In the genomic region with DNA sequence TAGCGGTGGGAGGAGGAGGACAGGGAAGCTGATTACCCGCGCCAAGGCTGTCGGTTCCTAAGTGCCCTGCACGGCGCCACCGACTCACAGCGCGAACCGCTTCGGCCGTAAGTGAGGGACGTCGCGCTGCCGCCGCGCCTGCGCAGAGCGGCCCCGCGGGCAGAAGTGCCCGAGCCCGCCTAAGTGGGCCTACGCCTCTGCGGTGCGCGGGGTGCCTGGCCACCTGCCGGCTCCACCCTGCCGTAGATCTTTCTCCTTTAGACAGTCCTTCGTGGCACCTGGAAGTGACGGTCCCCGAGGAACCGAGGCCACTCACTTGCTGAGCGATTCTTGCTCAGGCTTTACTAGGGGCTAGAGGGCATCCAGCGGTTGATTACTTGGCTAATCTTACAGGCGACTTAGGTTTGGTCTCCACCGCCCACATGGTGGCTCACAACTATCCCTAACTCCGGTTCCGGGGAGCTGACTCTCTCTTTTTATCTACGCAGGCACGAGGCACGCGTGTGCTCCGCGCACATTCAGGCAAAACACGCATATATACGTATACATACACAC, we compare ENCODE assay signal across 8 mouse cellular contexts. TPM values are rescaled to one million over a fixed set of nuclear protein-coding genes. Genes with fewer than 3 reads are reported as not detected.
DNase-seq lines count a peak whose midpoint lies in the region; ATAC-seq and TF ChIP-seq lines count a peak whose summit lies in the region.

No protein-coding gene starts in this region.

- peaks cover 4% of the 10 kb centered on the region; the same call in 1 of the 2 replicates for H3K4me1 ChIP-seq in forebrain, embryonic 14.5 days (ENCODE audit: control insufficient read depth, insufficient read depth, low read length)
- H3K4me1 ChIP-seq in liver, postnatal 0 days (ENCODE audit: insufficient read depth), result peaks cover 10% of the 10 kb centered on the region
- peaks cover 25% of the 10 kb centered on the region for H3K4me1 ChIP-seq in neural tube, embryonic 13.5 days (replicated peaks)

- H3K4me3 ChIP-seq in forebrain, embryonic 14.5 days (ENCODE audit: low read depth, low read length), result peak overlapping the region; percentile 58
- peak overlapping the region; percentile 87 for H3K4me3 ChIP-seq in liver, postnatal 0 days (ENCODE audit: low read depth, low read length)
- H3K4me3 ChIP-seq in neural tube, embryonic 13.5 days, result peak overlapping the region; percentile 80

- intact Hi-C loops in heart, postnatal 14 days (cut with DNase I), result loop anchor here (5.0 kb wide), 1 partner anchor 81 kb away; a partner anchor contains a TSS

- no peaks in the 10 kb centered on the region for H3K9me3 ChIP-seq in forebrain, embryonic 14.5 days (replicated peaks; ENCODE audit: control insufficient read depth, low read length)
- H3K9me3 ChIP-seq in liver, postnatal 0 days (ENCODE audit: low read length), result no peaks in the 10 kb centered on the region
- no peaks in the 10 kb centered on the region for H3K9me3 ChIP-seq in neural tube, embryonic 13.5 days

- H3K27me3 ChIP-seq in forebrain, embryonic 14.5 days (replicated peaks; ENCODE audit: control insufficient read depth, insufficient read depth, low read length), result no peaks in the 10 kb centered on the region
- H3K27me3 ChIP-seq in liver, postnatal 0 days (ENCODE audit: insufficient read depth, low read length), result no peaks in the 10 kb centered on the region
- no peaks in the 10 kb centered on the region for H3K27me3 ChIP-seq in neural tube, embryonic 13.5 days

- peak; percentile 98 for ATAC-seq in forebrain, embryonic 14.5 days
- peak; percentile 97 for ATAC-seq in liver, postnatal 0 days
- peak; percentile 95 for ATAC-seq in neural tube, embryonic 13.5 days (ENCODE audit: low read depth)

- H3K36me3 ChIP-seq in forebrain, embryonic 14.5 days (ENCODE audit: control insufficient read depth, insufficient read depth, low read length), result peaks cover 13% of the 10 kb centered on the region; the same call in 1 of the 2 replicates
- H3K36me3 ChIP-seq in liver, postnatal 0 days (replicated peaks; ENCODE audit: insufficient read depth, low read length), result peaks cover 9% of the 10 kb centered on the region; the same call in 1 of the 2 replicates
- H3K36me3 ChIP-seq in neural tube, embryonic 13.5 days, result peaks cover 20% of the 10 kb centered on the region

- DNase-seq in ES-CJ7 (ENCODE audit: low read depth, low spot score), result peak; percentile 93
- DNase-seq in cerebellum, adult 11 months, result peak; percentile 85
- peak; percentile 93 for DNase-seq in forebrain, embryonic 14.5 days (ENCODE audit: low spot score)
- peak; percentile 90 to 92 for DNase-seq in heart, postnatal 14 days
- DNase-seq in layer of hippocampus, adult 11-12 months (ENCODE audit: low spot score), result peak; percentile 88
- peak; percentile 91 for DNase-seq in liver, postnatal 0 days
- peak; percentile 77 for DNase-seq in telencephalon, adult 2 months (ENCODE audit: low read depth, low spot score)

- H3K4me2 ChIP-seq in forebrain, embryonic 14.5 days (ENCODE audit: low read length), result peak overlapping the region; percentile 76
- peak overlapping the region; percentile 75 for H3K4me2 ChIP-seq in liver, postnatal 0 days (ENCODE audit: low read depth, low read length)
- peak overlapping the region; percentile 83 for H3K4me2 ChIP-seq in neural tube, embryonic 13.5 days

- peak overlapping the region; percentile 74 for H3K9ac ChIP-seq in forebrain, embryonic 14.5 days (ENCODE audit: low read length)
- H3K9ac ChIP-seq in liver, postnatal 0 days (replicated peaks), result peak overlapping the region; percentile 87
- H3K9ac ChIP-seq in neural tube, embryonic 13.5 days, result peak overlapping the region; percentile 87

- H3K27ac ChIP-seq in forebrain, embryonic 14.5 days (ENCODE audit: low read depth, low read length), result peak overlapping the region; percentile 86
- peak overlapping the region; percentile 94 for H3K27ac ChIP-seq in liver, postnatal 0 days (ENCODE audit: low read depth)
- peak overlapping the region; percentile 91 for H3K27ac ChIP-seq in neural tube, embryonic 13.5 days (replicated peaks)

- WGBS in forebrain, embryonic 14.5 days, result under 1% methylated on average over 41 of the region's 48 CpGs
- WGBS in liver, postnatal 0 days (ENCODE audit: insufficient replicate concordance), result 3% methylated on average over 44 of the region's 48 CpGs
- WGBS in neural tube, embryonic 13.5 days, result under 1% methylated on average over 48 of the region's 48 CpGs

- TF ChIP-seq EP300 in liver, postnatal 0 days (IDR thresholded peaks at IDR 0.05; ENCODE audit: low read depth), result peak; percentile 38; the same call in 1 of the 2 replicates

- peak; percentile 36; the same call in 1 of the 2 replicates for TF ChIP-seq CTCF in liver, postnatal 0 days (IDR thresholded peaks at IDR 0.05; ENCODE audit: low read depth)

RNA-seq across cellular contexts. Expression of a gene that starts 7.4 kb away (rescaled TPM):
- polyA plus RNA-seq in forebrain, embryonic 14.5 days (2014; fragmentation: Nextera tagmentation; extraction: Ambion mirVana), result 223 and 225 TPM in 2 replicates
- total RNA-seq in heart, postnatal 14 days (2021), result 10 to 100 TPM; 50.1 to 51.6 TPM
- polyA plus RNA-seq in liver, postnatal 0 days (2015; fragmentation: Nextera tagmentation; extraction: Ambion mirVana), result 95.1 and 96.3 TPM in 2 replicates
- 228 and 239 TPM in 2 replicates for polyA plus RNA-seq in neural tube, embryonic 13.5 days (2015; fragmentation: Nextera tagmentation; extraction: Ambion mirVana)

RNA-seq across cellular contexts. Expression of a gene that starts 21.1 kb away (rescaled TPM):
- 78.2 and 85.3 TPM in 2 replicates for polyA plus RNA-seq in forebrain, embryonic 14.5 days (2014; fragmentation: Nextera tagmentation; extraction: Ambion mirVana)
- 10 to 100 TPM; 62.6 to 68.7 TPM for total RNA-seq in heart, postnatal 14 days (2021)
- 66.5 and 67.9 TPM in 2 replicates for polyA plus RNA-seq in liver, postnatal 0 days (2015; fragmentation: Nextera tagmentation; extraction: Ambion mirVana)
- 64.8 and 67.3 TPM in 2 replicates for polyA plus RNA-seq in neural tube, embryonic 13.5 days (2015; fragmentation: Nextera tagmentation; extraction: Ambion mirVana)

RNA-seq across cellular contexts. Expression of a gene that starts 22.4 kb away (rescaled TPM):
- polyA plus RNA-seq in forebrain, embryonic 14.5 days (2014; fragmentation: Nextera tagmentation; extraction: Ambion mirVana), result 40.3 and 41.7 TPM in 2 replicates
- total RNA-seq in heart, postnatal 14 days (2021), result 10 to 100 TPM; 29.3 to 33.2 TPM
- 5.8 and 5.9 TPM in 2 replicates for polyA plus RNA-seq in liver, postnatal 0 days (2015; fragmentation: Nextera tagmentation; extraction: Ambion mirVana)
- 36.8 and 38.4 TPM in 2 replicates for polyA plus RNA-seq in neural tube, embryonic 13.5 days (2015; fragmentation: Nextera tagmentation; extraction: Ambion mirVana)

Comparison
In these comparisons a context has a peak if more than half of its experiments do, and no peak if none do; other contexts are left out.
1. Peak in every context shown above with its lines: DNase-seq, ATAC-seq, H3K4me3 ChIP-seq and H3K27ac ChIP-seq.